Mouse (Mus musculus) kidney, embryonic 16.5 days (tissue): Measurements from ENCODE around the gene Yeats2. TPM values are rescaled to one million over a fixed set of nuclear protein-coding genes. Genes with fewer than 3 reads are reported as not detected.

Source experiments
- ATAC-seq: fragments of 200-750 bp; cut with Nextera tagmentation; 2 replicates; pipeline ENCODE4 v1.8.0; 2017; ENCODE audit warnings: moderate TSS enrichment; ENCODE audit not compliant: low FRiP score, low TSS enrichment
- H3K27ac ChIP-seq: fragments of 300-500 bp; sonication (generic); 2 replicates; pipeline ENCODE4 v1.5.1; 2014; ENCODE audit warnings: low read length
- H3K27me3 ChIP-seq: fragments of 300-500 bp; sonication (generic); 2 replicates; pipeline ENCODE4 v1.6.1; 2014; ENCODE audit warnings: low read length, control low read depth, mixed read lengths; ENCODE audit not compliant: insufficient read depth
- H3K36me3 ChIP-seq: fragments of 300-500 bp; sonication (generic); 2 replicates; pipeline ENCODE4 v1.6.1; 2014; ENCODE audit warnings: low read length, control low read depth, mixed read lengths; ENCODE audit not compliant: insufficient read depth
- H3K4me1 ChIP-seq: fragments of 300-500 bp; sonication (generic); 2 replicates; pipeline ENCODE4 v1.6.1; 2014; ENCODE audit warnings: low read length, control low read depth, mixed read lengths; ENCODE audit not compliant: insufficient read depth
- H3K4me2 ChIP-seq: fragments of 300-500 bp; sonication (generic); replicated peaks from 2 replicates; pipeline ENCODE4 v1.6.1; 2014; ENCODE audit warnings: low read depth, low read length
- H3K4me3 ChIP-seq: fragments of 300-500 bp; sonication (generic); 2 replicates; pipeline ENCODE4 v1.5.1; 2014; ENCODE audit warnings: mild to moderate bottlenecking, low read length
- H3K9ac ChIP-seq: fragments of 300-500 bp; sonication (generic); replicated peaks from 2 replicates; pipeline ENCODE4 v1.6.1; 2014; ENCODE audit warnings: low read length
- H3K9me3 ChIP-seq: fragments of 300-500 bp; sonication (generic); 2 replicates; pipeline ENCODE4 v1.6.1; 2016; ENCODE audit warnings: low read length, control low read depth
- WGBS: fragments of 180-500 bp; shearing (Covaris S2); extraction: QIAGEN DNeasy Blood & Tissue Kit; methylation state at CpG from one replicate; pipeline ENCODE4 v1.1.7; 2014; 5-methylcytosine and 5-hydroxymethylcytosine counted together
- polyA plus RNA-seq: library from polyadenylated mRNA; unstranded; fragments of >200 nt; fragmentation: Nextera tagmentation; extraction: Ambion mirVana; gene quantifications from 2 replicates; pipeline ENCODE4 v1.2.1, GENCODE M21; 2015

Yeats2 gene
- polyA plus RNA-seq, 1 experiment from 2014 or later, result 31.5 TPM

GRCm38 (mm10) chr16:20271339-20271738, 130.5 kb downstream of the Yeats2 start:
- H3K4me3 ChIP-seq, result no peak overlapping the region
- no peak overlapping the region for H3K9ac ChIP-seq
- H3K27me3 ChIP-seq, result no peaks in the 10 kb centered on the region
- H3K36me3 ChIP-seq, result no peaks in the 10 kb centered on the region
- H3K9me3 ChIP-seq, result no peaks in the 10 kb centered on the region
- no peak overlapping the region for H3K27ac ChIP-seq
- 81% methylated on average over 4 of the region's 4 CpGs for WGBS
- H3K4me2 ChIP-seq, result no peak overlapping the region
- no peak for ATAC-seq
- no peaks in the 10 kb centered on the region for H3K4me1 ChIP-seq

- ATAC-seq, result no peak
- Histone ChIP-seq H3K27me3 (no peaks in the 10 kb centered on the region), H3K27ac (no peak overlapping the region), H3K4me3 (no peak overlapping the region), H3K36me3 (peaks cover 3% of the 10 kb centered on the region; the same call in 1 of the 2 replicates), H3K4me1 (no peaks in the 10 kb centered on the region), H3K4me2 (no peak overlapping the region), H3K9me3 (no peaks in the 10 kb centered on the region), H3K9ac (no peak overlapping the region)
- WGBS, result 24% methylated on average over 3 of the region's 3 CpGs
Measured at GRCm38 (mm10) chr16:20272994-20273393, 132.1 kb downstream of the Yeats2 start.

DNA sequence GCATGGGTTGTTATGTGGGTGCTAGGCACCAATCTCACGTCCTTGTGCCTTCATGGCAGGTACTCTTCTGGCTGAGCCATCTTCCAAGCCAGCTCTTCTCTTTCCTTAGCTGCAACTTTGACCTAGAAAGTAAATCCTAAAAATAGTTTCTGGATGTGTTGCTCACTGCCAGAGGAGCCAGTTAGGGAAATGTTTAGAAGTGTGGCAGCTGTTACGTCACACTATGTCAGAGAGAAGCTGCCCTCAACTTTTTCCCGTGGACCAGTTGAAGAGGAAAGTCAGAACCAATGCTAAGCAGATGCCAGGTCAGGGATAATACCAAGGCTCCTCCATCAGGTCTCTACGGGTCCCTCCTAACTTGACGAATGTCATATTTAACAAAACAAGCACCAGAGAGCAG, 138.5 kb downstream of the Yeats2 start:
- no peak overlapping the region for H3K4me3 ChIP-seq
- H3K9me3 ChIP-seq, result no peaks in the 10 kb centered on the region
- peaks cover 55% of the 10 kb centered on the region for H3K36me3 ChIP-seq
- ATAC-seq, result no peak
- H3K27ac ChIP-seq, result no peak overlapping the region
- H3K4me1 ChIP-seq, result no peaks in the 10 kb centered on the region
- H3K9ac ChIP-seq, result no peak overlapping the region
- no peak overlapping the region for H3K4me2 ChIP-seq
- 91% methylated on average over 5 of the region's 5 CpGs for WGBS
- no peaks in the 10 kb centered on the region for H3K27me3 ChIP-seq

- Histone ChIP-seq H3K36me3 (peaks cover 61% of the 10 kb centered on the region), H3K9ac (no peak overlapping the region), H3K4me1 (no peaks in the 10 kb centered on the region), H3K4me2 (no peak overlapping the region), H3K27me3 (no peaks in the 10 kb centered on the region), H3K4me3 (no peak overlapping the region), H3K9me3 (no peaks in the 10 kb centered on the region), H3K27ac (no peak overlapping the region)
- ATAC-seq, result no peak
- WGBS, result 89% methylated on average over 4 of the region's 4 CpGs
Measured at GRCm38 (mm10) chr16:20280238-20280637, 139.4 kb downstream of the Yeats2 start.

Other genes starting within 250 kb of the Yeats2 start
- gene Klhl6, start 158.0 kb upstream of the Yeats2 start, polyA plus RNA-seq, result 18.0 and 20.7 TPM in 2 replicates
- gene Klhl24, start 43.5 kb upstream of the Yeats2 start, polyA plus RNA-seq, result 34.9 and 36.4 TPM in 2 replicates
- gene Map6d1, start 100.3 kb downstream of the Yeats2 start, polyA plus RNA-seq, result 0.29 and 0.77 TPM in 2 replicates
- 86.1 and 91.2 TPM in 2 replicates for gene Parl, start 161.3 kb downstream of the Yeats2 start, polyA plus RNA-seq
- gene Cyp2ab1, start 184.3 kb downstream of the Yeats2 start, polyA plus RNA-seq, result not detected in 2 replicates